Comparison of ENCODE assay signal across 40 mouse cellular contexts in genomic region chr6:87301991-87302390, GRCm38 (mm10). TPM values are rescaled to one million over a fixed set of nuclear protein-coding genes. Genes with fewer than 3 reads are reported as not detected.
DNase-seq lines count a peak whose midpoint lies in the region; ATAC-seq and TF ChIP-seq lines count a peak whose summit lies in the region.
"Had no signal": no experiment of that assay in that cellular context is flagged by ENCODE, and none has a peak within 500 bp of the region (broad histone marks: within the 10 kb centered on the region; RNA-seq: fewer than 3 reads in every experiment).

No protein-coding gene starts in this region.

- H3K27ac ChIP-seq in midbrain, embryonic 14.5 days (replicated peaks; ENCODE audit: low read depth, low read length): no peak overlapping the region
- H3K27ac ChIP-seq in midbrain, postnatal 0 days (ENCODE audit: low read depth, low read length): no peak overlapping the region
- H3K27ac ChIP-seq in embryonic fibroblast, embryonic 13.5 days (ENCODE audit: insufficient read depth, low read length): peak overlapping the region; percentile 48; the same call in 1 of the 2 replicates
- no peak overlapping the region for H3K27ac ChIP-seq in liver, postnatal 0 days (ENCODE audit: low read depth)
- H3K27ac ChIP-seq: forebrain, embryonic 12.5 days; intestine, embryonic 15.5 days; layer of hippocampus, adult 2 months; left cerebral cortex, adult 2 months; liver, embryonic 12.5 days; neural tube, embryonic 12.5 days; stomach, postnatal 0 days had no signal

- H3K9ac ChIP-seq in midbrain, embryonic 14.5 days (replicated peaks; ENCODE audit: low read length): no peak overlapping the region
- H3K9ac ChIP-seq in midbrain, postnatal 0 days (replicated peaks; ENCODE audit: low read length, poor library complexity, severe bottlenecking): no peak overlapping the region
- H3K9ac ChIP-seq in liver, postnatal 0 days (replicated peaks): no peak overlapping the region
- H3K9ac ChIP-seq: forebrain, embryonic 12.5 days; intestine, embryonic 15.5 days; liver, embryonic 12.5 days; neural tube, embryonic 12.5 days had no signal

- H3K4me3 ChIP-seq in midbrain, embryonic 14.5 days (replicated peaks; ENCODE audit: low read depth, low read length): no peak overlapping the region
- no peak overlapping the region for H3K4me3 ChIP-seq in midbrain, postnatal 0 days (ENCODE audit: low read depth, low read length)
- H3K4me3 ChIP-seq in embryonic fibroblast, embryonic 13.5 days (ENCODE audit: insufficient read depth, low read length): no peak overlapping the region
- no peak overlapping the region for H3K4me3 ChIP-seq in liver, postnatal 0 days (ENCODE audit: low read depth, low read length)
- H3K4me3 ChIP-seq: forebrain, embryonic 12.5 days; intestine, embryonic 15.5 days; layer of hippocampus, adult 2 months; left cerebral cortex, adult 2 months; liver, embryonic 12.5 days; megakaryocyte, embryonic 14.5 days; myocyte; neural tube, embryonic 12.5 days had no signal

- no peak overlapping the region for H3K4me2 ChIP-seq in midbrain, embryonic 14.5 days (ENCODE audit: low read length)
- H3K4me2 ChIP-seq in midbrain, postnatal 0 days (ENCODE audit: low read depth, low read length, poor library complexity, severe bottlenecking): no peak overlapping the region
- no peak overlapping the region for H3K4me2 ChIP-seq in liver, postnatal 0 days (ENCODE audit: low read depth, low read length)
- H3K4me2 ChIP-seq: forebrain, embryonic 12.5 days; heart, embryonic 11.5 days; intestine, embryonic 15.5 days; liver, embryonic 12.5 days; neural tube, embryonic 12.5 days had no signal

- no peaks in the 10 kb centered on the region for H3K27me3 ChIP-seq in midbrain, embryonic 14.5 days (ENCODE audit: control insufficient read depth, insufficient read depth, low read length)
- H3K27me3 ChIP-seq in midbrain, postnatal 0 days (ENCODE audit: insufficient read depth, low read length): no peaks in the 10 kb centered on the region
- no peaks in the 10 kb centered on the region for H3K27me3 ChIP-seq in liver, postnatal 0 days (ENCODE audit: insufficient read depth, low read length)
- H3K27me3 ChIP-seq: forebrain, embryonic 12.5 days; intestine, embryonic 15.5 days; liver, embryonic 12.5 days; neural tube, embryonic 12.5 days had no signal

- no peak for TF ChIP-seq POLR2A in embryonic fibroblast, embryonic 13.5 days (IDR thresholded peaks at IDR 0.05; ENCODE audit: low read depth, low read length)

- WGBS in midbrain, embryonic 14.5 days: 43% methylated on average over 4 of the region's 4 CpGs
- WGBS in midbrain, postnatal 0 days: 34% methylated on average over 4 of the region's 4 CpGs
- WGBS in liver, postnatal 0 days (ENCODE audit: insufficient replicate concordance): 59% methylated on average over 4 of the region's 4 CpGs

- no peaks in the 10 kb centered on the region for H3K9me3 ChIP-seq in midbrain, embryonic 14.5 days (ENCODE audit: control insufficient read depth, low read length)
- H3K9me3 ChIP-seq in midbrain, postnatal 0 days (ENCODE audit: low read length): no peaks in the 10 kb centered on the region
- H3K9me3 ChIP-seq in liver, postnatal 0 days (ENCODE audit: low read length): no peaks in the 10 kb centered on the region
- H3K9me3 ChIP-seq: forebrain, embryonic 12.5 days; intestine, embryonic 15.5 days; liver, embryonic 12.5 days; megakaryocyte, embryonic 14.5 days; neural tube, embryonic 12.5 days had no signal

- ATAC-seq in midbrain, embryonic 14.5 days (ENCODE audit: low FRiP score, low TSS enrichment): no peak
- ATAC-seq in midbrain, postnatal 0 days (ENCODE audit: low FRiP score): no peak
- no peak for ATAC-seq in liver, postnatal 0 days
- ATAC-seq: hindbrain, embryonic 16.5 days; intestine, embryonic 15.5 days; liver, embryonic 12.5 days; lung, postnatal 0 days; midbrain, embryonic 16.5 days had no signal

- DNase-seq in embryo, embryonic 11 days: peak; percentile 33
- no peak for DNase-seq in embryo, embryonic 9.5 days (ENCODE audit: extremely low spot score)
- DNase-seq in midbrain, embryonic 14.5 days: peak; percentile 37
- no peak for DNase-seq in midbrain, postnatal 0 days (ENCODE audit: low spot score)
- peak; percentile 53 for DNase-seq in retina, postnatal 1 day
- no peak for DNase-seq in cerebellum, postnatal 36 days
- DNase-seq in liver, postnatal 0 days: no peak
- DNase-seq: cerebellum, adult 9-10 months; gastrocnemius, postnatal 25 days; heart, postnatal 36 days; kidney, adult 2 months; kidney, postnatal 36 days; lung, adult 18-20 months; lung, postnatal 4 days; right cerebral cortex, postnatal 25 days; spleen, adult 18-20 months; thymus, adult 18-20 months; thymus, postnatal 25 days had no signal

- H3K4me1 ChIP-seq in midbrain, embryonic 14.5 days (ENCODE audit: control insufficient read depth, insufficient read depth, low read length): no peaks in the 10 kb centered on the region
- H3K4me1 ChIP-seq in midbrain, postnatal 0 days (ENCODE audit: insufficient read depth, low read length): no peaks in the 10 kb centered on the region
- peaks cover 3% of the 10 kb centered on the region; the same call in 1 of the 2 replicates for H3K4me1 ChIP-seq in embryonic fibroblast, embryonic 13.5 days (ENCODE audit: control insufficient read depth, insufficient read depth, low read length)
- H3K4me1 ChIP-seq in liver, postnatal 0 days (ENCODE audit: insufficient read depth): no peaks in the 10 kb centered on the region
- H3K4me1 ChIP-seq: intestine, embryonic 15.5 days; neural tube, embryonic 12.5 days had no signal

- TF ChIP-seq EP300 in liver, postnatal 0 days (IDR thresholded peaks at IDR 0.05; ENCODE audit: low read depth): no peak

- no peaks in the 10 kb centered on the region for H3K36me3 ChIP-seq in midbrain, embryonic 14.5 days (ENCODE audit: control insufficient read depth, insufficient read depth, low read length)
- H3K36me3 ChIP-seq in midbrain, postnatal 0 days (ENCODE audit: insufficient read depth, low read length): no peaks in the 10 kb centered on the region
- H3K36me3 ChIP-seq in liver, postnatal 0 days (replicated peaks; ENCODE audit: insufficient read depth, low read length): no peaks in the 10 kb centered on the region
- H3K36me3 ChIP-seq: forebrain, embryonic 12.5 days; intestine, embryonic 15.5 days; liver, embryonic 12.5 days; neural tube, embryonic 12.5 days had no signal

- no peak for TF ChIP-seq CTCF in midbrain, postnatal 0 days (IDR thresholded peaks at IDR 0.05)
- no peak for TF ChIP-seq CTCF in embryonic fibroblast, embryonic 13.5 days (IDR thresholded peaks at IDR 0.05; ENCODE audit: borderline replicate concordance, insufficient read depth, low read length)
- no peak for TF ChIP-seq CTCF in liver, postnatal 0 days (IDR thresholded peaks at IDR 0.05; ENCODE audit: low read depth)

RNA-seq across cellular contexts. Expression of gene Antxr1, which starts 33.6 kb away (rescaled TPM):
- polyA plus RNA-seq in midbrain, embryonic 14.5 days (2014; fragmentation: Nextera tagmentation; extraction: Ambion mirVana): 2.7 and 3.6 TPM in 2 replicates
- total RNA-seq in midbrain, postnatal 0 days (2014; rRNA removed): 13.1 and 17.0 TPM in 2 replicates
- 2.2 and 2.9 TPM in 2 replicates for polyA plus RNA-seq in midbrain, postnatal 0 days (2015; fragmentation: Nextera tagmentation; extraction: Ambion mirVana)
- polyA plus RNA-seq in embryonic fibroblast, embryonic 13.5 days (2011; ENCODE audit: insufficient read length, low read depth, missing spikeins): 172 and 200 TPM in 2 replicates
- polyA plus RNA-seq in liver, postnatal 0 days (2015; fragmentation: Nextera tagmentation; extraction: Ambion mirVana): 0.38 and 0.47 TPM in 2 replicates
- total RNA-seq: MEL had no signal

RNA-seq across cellular contexts. Expression of gene Gkn1, which starts 48.8 kb away (rescaled TPM):
- polyA plus RNA-seq in midbrain, embryonic 14.5 days (2014; fragmentation: Nextera tagmentation; extraction: Ambion mirVana): not detected in 2 replicates
- not detected in 2 replicates for total RNA-seq in midbrain, postnatal 0 days (2014; rRNA removed)
- not detected in 2 replicates for polyA plus RNA-seq in midbrain, postnatal 0 days (2015; fragmentation: Nextera tagmentation; extraction: Ambion mirVana)
- not detected in 2 replicates for polyA plus RNA-seq in embryonic fibroblast, embryonic 13.5 days (2011; ENCODE audit: insufficient read length, low read depth, missing spikeins)
- polyA plus RNA-seq in liver, postnatal 0 days (2015; fragmentation: Nextera tagmentation; extraction: Ambion mirVana): not detected in 2 replicates
- total RNA-seq: adrenal gland, adult 18-20 months; adrenal gland, postnatal 4 days; gastrocnemius, postnatal 25 days; heart, adult 18-20 months; heart, postnatal 36 days; layer of hippocampus, adult 2 months; layer of hippocampus, postnatal 14 days; MEL had no signal
- polyA plus RNA-seq: embryonic facial prominence, embryonic 14.5 days; forebrain, embryonic 12.5 days; heart, embryonic 11.5 days; heart, embryonic 16.5 days; hindbrain, embryonic 16.5 days; kidney, embryonic 16.5 days; liver, embryonic 12.5 days; midbrain, embryonic 16.5 days; myocyte; neural tube, embryonic 12.5 days had no signal

Comparison
In these comparisons a context has a peak if more than half of its experiments do, and no peak if none do; other contexts are left out.
1. DNase-seq: peak in embryo, embryonic 11 days (single experiment), midbrain, embryonic 14.5 days (single experiment) and retina, postnatal 1 day (single experiment); none in embryo, embryonic 9.5 days (single experiment), midbrain, postnatal 0 days (single experiment), cerebellum, postnatal 36 days (0 of 2) and liver, postnatal 0 days (single experiment).
2. RNA of gene Antxr1, which starts 33.6 kb away (polyA plus RNA-seq): 172 to 200 TPM in embryonic fibroblast, embryonic 13.5 days; 2.7 to 3.6 TPM in midbrain, embryonic 14.5 days, 2.2 to 2.9 TPM in midbrain, postnatal 0 days and 0.38 to 0.47 TPM in liver, postnatal 0 days; every median in the first group is over 10 times any median in the second.